Mouse (Mus musculus) brain, embryonic 14.5 days (tissue): Measurements from ENCODE around the gene Krt31.

ENCODE experiments used
- CTCF ChIP-seq: fragments of 200-500 bp; IDR thresholded peaks from 2 replicates; pipeline ENCODE4 v1.5.1; 2012; ENCODE audit warnings: inconsistent platforms, mild to moderate bottlenecking, moderate library complexity, borderline replicate concordance; ENCODE audit not compliant: insufficient read depth, insufficient read length; ENCODE audit errors: extremely low read depth
- POLR2A ChIP-seq: fragments of 200-500 bp; IDR thresholded peaks from 2 replicates; pipeline ENCODE4 v1.6.1; 2012; ENCODE audit warnings: mild to moderate bottlenecking, inconsistent platforms, borderline replicate concordance; ENCODE audit not compliant: poor library complexity, insufficient read depth, insufficient read length, severe bottlenecking; ENCODE audit errors: extremely low read depth

DNA sequence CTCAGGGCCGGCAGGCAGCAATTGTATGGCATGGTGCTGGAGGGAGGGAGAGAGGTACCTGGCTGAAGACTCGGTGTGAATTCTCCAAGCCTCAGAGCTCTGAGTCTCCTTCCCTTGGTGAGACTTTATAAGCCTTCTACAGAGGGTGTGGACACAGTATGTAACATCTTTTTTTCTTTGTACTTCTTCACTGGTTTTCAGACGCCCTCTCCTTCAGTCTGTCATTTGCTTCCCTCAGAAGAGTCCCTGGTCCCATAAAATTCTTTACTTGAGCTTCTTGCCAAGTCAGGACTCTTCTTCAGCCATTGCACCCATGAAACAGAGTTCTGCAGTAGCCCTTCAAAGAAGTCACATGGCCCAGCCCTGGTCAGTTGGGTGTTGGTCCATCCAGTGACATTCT, at the start of gene Krt31:
- TF ChIP-seq CTCF (no peak), POLR2A (no peak)
